Mouse (Mus musculus) ES-E14 (cell line): ENCODE data around the gene Bax.

Source experiments
- CHD2 ChIP-seq: IDR thresholded peaks from 2 replicates; pipeline ENCODE4 v1.6.1; 2014; ENCODE audit warnings: mild to moderate bottlenecking, low read depth, low read length, inconsistent platforms
- HCFC1 ChIP-seq: IDR thresholded peaks from 2 replicates; pipeline ENCODE4 v1.6.1; 2012; ENCODE audit warnings: low read length, inconsistent platforms, borderline replicate concordance; ENCODE audit not compliant: insufficient read depth
- MAFK ChIP-seq: IDR thresholded peaks from 2 replicates; pipeline ENCODE4 v1.6.1; 2014; ENCODE audit warnings: mild to moderate bottlenecking, low read depth, low read length, inconsistent platforms; ENCODE audit not compliant: insufficient read depth
- ZC3H11A ChIP-seq: IDR thresholded peaks from 2 replicates; pipeline ENCODE4 v1.6.1; 2012; ENCODE audit warnings: low read depth, mild to moderate bottlenecking, inconsistent platforms, low read length, borderline replicate concordance
- ZNF384 ChIP-seq: IDR thresholded peaks from 2 replicates; pipeline ENCODE4 v1.6.1; 2012; ENCODE audit warnings: low read depth, low read length, inconsistent platforms

- TF ChIP-seq CHD2 (no peak), HCFC1 (no peak), ZC3H11A (no peak), MAFK (no peak), ZNF384 (no peak)
Observed at GRCm38 (mm10) chr7:45413113-45413863, 53.4 kb downstream of the Bax start, which contains the start of gene Ntf5.
